Mouse (Mus musculus) spleen, adult 2 months (tissue): ENCODE measurements around the gene Fen1.

ENCODE experiments used
- CTCF ChIP-seq: fragments of 200-500 bp; IDR thresholded peaks from 2 replicates; pipeline ENCODE4 v1.5.1; 2011; ENCODE audit warnings: mild to moderate bottlenecking, inconsistent platforms; ENCODE audit not compliant: insufficient read depth, insufficient read length, insufficient replicate concordance; ENCODE audit errors: extremely low read depth
- POLR2A ChIP-seq: fragments of 200-500 bp; IDR thresholded peaks from 2 replicates; pipeline ENCODE4 v1.6.1; 2011; ENCODE audit warnings: low read depth, low read length, inconsistent platforms

GRCm38 (mm10) chr19:10163896-10164295, 40.1 kb downstream of the Fen1 start:
- TF ChIP-seq POLR2A (no peak), CTCF (no peak)
